Mouse (Mus musculus): ENCODE data around the gene Actr1a. TPM values are rescaled to one million over a fixed set of nuclear protein-coding genes. Genes with fewer than 3 reads are reported as not detected.

The Actr1a gene
- total RNA-seq (2021): 10 to 100 TPM; 49.4 to 51.8 TPM
- long read RNA-seq, experiment 1, transcript Actr1a-201 (11 exons, 2,757 nt): major isoform, 18 of 41 reads
- long read RNA-seq, experiment 1, partial matches to known transcripts: 21 of 41 reads
- long read RNA-seq, experiment 1, other reads (novel, unspliced or antisense): 2 of 41 reads
- long read RNA-seq, experiment 2, transcript Actr1a-201 (11 exons, 2,757 nt): major isoform, 24 of 40 reads
- long read RNA-seq, experiment 2, partial matches to known transcripts: 4 of 40 reads
- long read RNA-seq, experiment 2, other reads (novel, unspliced or antisense): 12 of 40 reads

DNA sequence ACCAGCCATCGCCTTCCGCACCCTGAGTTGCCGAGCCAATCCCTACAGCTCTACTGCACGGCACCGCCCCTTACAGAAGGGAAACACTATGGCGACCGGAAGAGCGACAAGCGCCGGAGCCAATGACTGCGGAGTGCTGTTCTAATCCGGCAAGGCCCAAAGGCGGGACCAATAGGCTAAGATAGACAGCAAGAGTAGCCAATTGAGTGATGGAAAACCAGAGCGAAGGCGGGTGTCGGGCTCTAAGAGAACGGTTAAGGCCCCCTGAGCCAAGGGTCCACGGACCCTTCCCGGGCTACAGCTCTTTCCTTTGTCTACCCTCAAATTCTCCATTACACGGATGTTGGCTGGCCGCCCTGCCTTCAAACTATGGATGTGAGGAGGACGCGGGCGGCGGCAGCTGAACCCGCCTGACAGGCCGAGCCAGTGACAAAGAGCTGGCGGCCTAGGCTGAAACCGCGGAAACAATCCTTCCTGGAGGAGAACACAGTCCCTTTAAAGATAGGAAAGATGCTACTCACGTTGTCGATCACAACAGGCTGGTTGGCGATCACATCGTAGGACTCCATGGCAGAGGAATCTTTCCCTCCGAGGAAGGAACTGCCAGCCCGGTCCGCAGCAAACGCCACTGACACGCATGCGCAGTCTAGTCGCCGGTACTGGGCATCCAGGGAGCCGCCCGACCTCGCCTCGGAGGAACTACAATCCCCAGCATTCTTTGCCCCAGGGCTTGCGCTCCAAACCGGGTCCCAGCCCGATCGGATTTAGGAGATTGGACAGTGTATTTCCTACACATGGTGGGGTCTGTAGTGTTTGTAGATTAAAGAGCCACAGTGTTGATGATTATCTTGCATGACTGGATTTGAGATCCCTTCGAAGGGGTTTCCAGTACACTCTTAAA, at the start of gene Actr1a:
Gene Actr1a (minus strand): TSS at position 640 of the 901 bp plus-strand sequence.
- intact Hi-C loops (cut with DNase I): loop anchor here (1.0 kb wide), 1 partner anchor 51 kb away; no protein-coding TSS in a partner anchor
- peak; percentile 94 to 96 for DNase-seq

GRCm38 (mm10) chr19:46444209-46444608, 48.7 kb upstream of the Actr1a start:
- DNase-seq: peak; percentile 53 to 70
- intact Hi-C loops (cut with DNase I): no loop called here

DNA sequence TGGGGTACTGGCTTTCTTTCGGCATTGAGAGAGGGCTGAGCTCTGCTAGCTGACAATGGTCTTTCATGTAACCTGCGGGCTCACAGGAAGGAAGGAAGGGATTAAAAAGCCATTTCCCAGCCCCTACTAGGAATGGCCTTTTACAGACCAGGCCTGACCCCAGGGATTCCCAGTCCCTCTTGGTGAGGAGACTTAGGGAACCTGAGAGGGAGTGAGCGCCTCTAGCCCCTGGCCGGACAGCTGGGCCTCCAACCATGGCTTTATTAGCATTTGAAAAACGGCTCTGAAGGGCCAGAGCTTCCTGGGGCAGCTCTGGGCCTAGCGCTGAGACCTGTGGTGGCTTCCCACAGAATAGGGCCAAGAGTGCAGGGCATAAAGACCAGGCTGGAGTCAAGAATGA, 48.0 kb upstream of the Actr1a start:
- intact Hi-C loops (cut with DNase I): loop anchor here (1.0 kb wide), 1 partner anchor 46 kb away; no protein-coding TSS in a partner anchor
- DNase-seq: no peak

DNA sequence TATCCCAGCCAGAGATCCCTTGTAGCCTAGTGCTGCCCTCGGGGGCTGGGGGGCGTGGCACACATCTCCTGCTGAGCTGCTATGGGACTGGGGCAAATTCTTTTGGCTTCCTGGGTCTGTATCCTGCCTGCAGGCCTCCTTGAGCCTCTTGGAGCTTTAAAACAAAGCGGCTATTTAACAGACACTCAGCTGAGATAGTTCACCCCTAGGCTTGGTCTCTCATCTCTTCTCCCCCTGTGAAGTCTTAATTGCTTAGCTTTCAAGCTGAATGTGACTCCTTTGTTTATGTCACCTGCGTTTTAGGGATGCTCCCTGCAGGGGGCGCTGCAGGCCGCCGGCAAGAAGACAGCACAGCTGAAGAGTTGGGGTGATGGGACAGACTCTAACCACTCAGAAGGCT, 39.9 kb upstream of the Actr1a start:
- intact Hi-C loops (cut with DNase I): no loop called here

GRCm38 (mm10) chr19:46434591-46434990, 39.0 kb upstream of the Actr1a start:
- DNase-seq: no peak
- intact Hi-C loops (cut with DNase I): no loop called here

More for the DNA sequence above, 39.9 kb upstream of the Actr1a start:
- DNase-seq: no peak

DNA sequence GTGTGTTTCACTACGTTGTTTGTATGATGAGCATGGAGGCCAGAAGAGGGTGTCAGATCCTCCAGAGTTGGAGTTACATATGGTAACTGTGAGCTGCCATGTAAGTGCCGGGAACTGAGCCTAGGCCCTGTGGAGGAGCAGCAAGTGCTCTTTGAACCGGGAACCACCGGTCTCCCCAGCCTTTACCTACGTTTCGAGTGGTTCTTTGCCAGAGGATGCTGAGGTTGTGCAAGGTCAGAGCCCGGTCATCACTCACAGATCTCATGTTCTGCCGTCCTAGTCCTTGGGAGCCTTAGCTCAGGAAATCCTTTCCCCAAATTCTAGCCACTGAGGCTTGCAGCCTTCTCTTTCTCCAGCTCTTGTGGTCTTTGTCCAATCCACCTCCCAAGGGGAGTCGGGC, 38.6 kb upstream of the Actr1a start:
- no peak for DNase-seq
- intact Hi-C loops (cut with DNase I): no loop called here

- no peak for DNase-seq
- intact Hi-C loops (cut with DNase I): no loop called here
Measured at GRCm38 (mm10) chr19:46433712-46434111, 38.2 kb upstream of the Actr1a start.

GRCm38 (mm10) chr19:46429250-46429649, 33.7 kb upstream of the Actr1a start:
- intact Hi-C loops (cut with DNase I): no loop called here
- no peak for DNase-seq

DNA sequence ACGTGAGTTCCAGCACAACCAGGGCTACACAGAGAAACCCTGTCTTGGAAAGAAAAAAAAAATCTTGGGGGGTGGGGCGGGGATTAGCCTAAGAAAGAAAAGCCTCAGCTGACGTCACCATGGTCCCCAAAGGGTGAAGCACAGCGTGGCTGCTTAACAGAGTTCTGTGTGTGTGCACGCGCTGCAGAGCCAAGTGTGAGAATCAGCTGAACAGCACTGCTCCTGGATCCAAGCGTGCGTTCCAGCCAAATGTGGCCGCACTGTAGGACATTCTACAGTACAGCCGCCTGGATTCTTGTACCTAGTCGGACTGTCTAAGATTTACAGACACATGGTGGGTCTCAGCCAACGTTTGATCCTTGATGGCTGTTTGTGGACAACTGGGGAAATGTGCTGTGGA, 30.9 kb upstream of the Actr1a start:
- intact Hi-C loops (cut with DNase I): no loop called here
- DNase-seq: no peak

GRCm38 (mm10) chr19:46425266-46425665, 29.7 kb upstream of the Actr1a start:
- no peak for DNase-seq
- intact Hi-C loops (cut with DNase I): no loop called here

GRCm38 (mm10) chr19:46422384-46423338, 27.1 kb upstream of the Actr1a start:
- no peak for DNase-seq
- intact Hi-C loops (cut with DNase I): no loop called here

DNA sequence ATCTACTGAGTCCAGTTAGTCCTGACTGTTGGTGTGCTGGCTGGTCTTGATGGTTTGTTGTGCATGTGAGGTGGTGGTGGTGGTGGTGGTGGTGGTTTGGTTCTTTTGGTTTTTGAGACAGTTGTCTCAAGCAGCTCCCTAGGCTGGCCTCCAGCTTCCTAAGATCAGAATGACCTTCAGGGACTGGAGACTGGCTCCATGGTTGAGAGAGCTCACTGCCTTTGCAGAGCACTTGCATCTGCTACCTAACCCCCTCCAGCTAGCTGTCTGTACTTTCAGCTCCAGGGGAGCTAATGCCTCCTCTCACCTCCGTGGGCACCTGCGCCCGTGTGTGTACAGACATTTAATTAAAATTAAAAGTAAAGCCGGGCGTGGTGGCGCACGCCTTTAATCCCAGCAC, 24.9 kb upstream of the Actr1a start:
- intact Hi-C loops (cut with DNase I): no loop called here

GRCm38 (mm10) chr19:46418051-46418450, 22.5 kb upstream of the Actr1a start:
- no peak for DNase-seq
- intact Hi-C loops (cut with DNase I): no loop called here

More for the DNA sequence above, 24.9 kb upstream of the Actr1a start:
- no peak for DNase-seq

- intact Hi-C loops (cut with DNase I): no loop called here
- DNase-seq: no peak
Measured at GRCm38 (mm10) chr19:46416276-46416675, 20.7 kb upstream of the Actr1a start.

GRCm38 (mm10) chr19:46414486-46414885, 18.9 kb upstream of the Actr1a start:
- intact Hi-C loops (cut with DNase I): no loop called here
- no peak for DNase-seq

DNA sequence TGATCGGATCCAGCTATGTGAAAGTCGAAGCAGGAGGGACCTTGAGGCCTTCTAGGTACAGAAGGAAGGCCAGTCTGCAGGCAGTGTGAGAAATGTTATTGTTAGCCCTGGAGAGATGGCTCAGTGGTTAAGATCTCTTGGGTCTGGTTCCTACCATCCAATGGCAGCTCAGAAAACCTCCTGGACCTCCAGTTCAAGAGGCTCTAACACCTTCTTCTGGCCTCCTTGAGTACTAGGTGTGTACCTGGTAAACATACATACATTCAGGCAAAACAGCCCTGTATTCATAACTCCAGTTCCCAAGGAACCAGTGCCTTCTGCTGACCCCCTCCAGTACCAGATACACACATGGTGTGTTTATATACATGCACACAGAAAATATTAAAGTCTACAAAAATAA, 18.4 kb upstream of the Actr1a start:
- no peak for DNase-seq
- intact Hi-C loops (cut with DNase I): no loop called here

- DNase-seq: no peak
- intact Hi-C loops (cut with DNase I): no loop called here
Measured at GRCm38 (mm10) chr19:46412056-46412805, 16.7 kb upstream of the Actr1a start.

DNA sequence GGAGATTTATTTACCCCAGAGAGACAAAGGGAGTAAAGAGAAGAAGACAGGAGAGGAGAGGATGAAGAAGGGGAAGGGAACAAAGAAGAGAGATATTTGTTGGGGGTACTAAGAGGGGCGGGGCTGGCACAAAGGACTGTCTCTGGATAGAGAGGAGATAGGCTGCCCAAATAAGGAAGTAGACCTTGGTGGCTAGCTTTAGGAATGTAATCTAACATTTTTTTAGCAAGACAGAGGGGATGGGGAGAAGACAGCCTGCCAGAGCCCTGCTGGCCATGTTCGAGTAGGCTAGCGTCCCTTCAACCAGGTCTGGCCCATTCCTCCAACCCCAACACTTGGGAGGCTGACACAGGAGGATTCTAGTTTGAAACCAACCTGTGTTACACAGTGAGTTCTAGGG, 14.0 kb upstream of the Actr1a start:
- no peak for DNase-seq
- intact Hi-C loops (cut with DNase I): no loop called here

- intact Hi-C loops (cut with DNase I): no loop called here
- DNase-seq: no peak
Measured at GRCm38 (mm10) chr19:46406592-46407386, 11.2 kb upstream of the Actr1a start.
